Comparison of ENCODE assay signal across 25 mouse cellular contexts in genomic region chr14:122340141-122340540, GRCm38 (mm10).
A peak's percentile ranks its signal among the peaks of the same experiment; 100 is the strongest.
DNase-seq lines count a peak whose midpoint lies in the region; ATAC-seq and TF ChIP-seq lines count a peak whose summit lies in the region.
"Had no signal": no experiment of that assay in that cellular context is flagged by ENCODE, and none has a peak within 500 bp of the region (broad histone marks: within the 10 kb centered on the region; RNA-seq: fewer than 3 reads in every experiment).

No protein-coding gene starts in this region.

- no peak overlapping the region for H3K4me3 ChIP-seq in midbrain, postnatal 0 days (ENCODE audit: low read depth, low read length)
- H3K4me3 ChIP-seq: forebrain, embryonic 10.5 days; forebrain, embryonic 13.5 days; gastrocnemius, adult 2 months; hindbrain, embryonic 10.5 days; hindbrain, embryonic 13.5 days; intestine, embryonic 15.5 days had no signal

- no peak for TF ChIP-seq CTCF in midbrain, postnatal 0 days (IDR thresholded peaks at IDR 0.05)

- H3K9ac ChIP-seq in midbrain, postnatal 0 days (replicated peaks; ENCODE audit: low read length, poor library complexity, severe bottlenecking), result no peak overlapping the region
- H3K9ac ChIP-seq: forebrain, embryonic 13.5 days; hindbrain, embryonic 13.5 days; intestine, embryonic 15.5 days had no signal

- DNase-seq in cerebellum, adult 11-12 months, result peak; percentile 61
- DNase-seq in brain, adult 2 months (ENCODE audit: low read depth, low spot score), result peak; percentile 83
- peak; percentile 73 for DNase-seq in cerebellum, adult 9-11 months
- peak; percentile 38 to 41 for DNase-seq in cerebellum, postnatal 25 days
- DNase-seq in embryo, embryonic 11 days, result no peak
- no peak for DNase-seq in midbrain, postnatal 0 days (ENCODE audit: low spot score)
- DNase-seq in adrenal gland, postnatal 14 days, result no peak
- DNase-seq: adrenal gland, adult 8-10 months; adrenal gland, postnatal 36 days; gastrocnemius, adult 2 months; gastrocnemius, postnatal 14 days; heart, adult 11 months; heart, postnatal 36 days; kidney, adult 11 months; kidney, adult 8-10 months had no signal

- no peak for ATAC-seq in cerebellum, adult (ENCODE audit: insufficient number of reproducible peaks, low FRiP score, low TSS enrichment)
- ATAC-seq in midbrain, postnatal 0 days (ENCODE audit: low FRiP score), result no peak
- ATAC-seq: activated CD4-positive, CD25-positive, alpha-beta regulatory T cell, adult 4 months; forebrain, embryonic 13.5 days; forebrain, embryonic 16.5 days; hindbrain, embryonic 16.5 days; intestine, embryonic 15.5 days had no signal

- no peak overlapping the region for H3K4me2 ChIP-seq in midbrain, postnatal 0 days (ENCODE audit: low read depth, low read length, poor library complexity, severe bottlenecking)
- H3K4me2 ChIP-seq: forebrain, embryonic 13.5 days; heart, embryonic 11.5 days; hindbrain, embryonic 13.5 days; intestine, embryonic 15.5 days had no signal

- H3K9me3 ChIP-seq in midbrain, postnatal 0 days (ENCODE audit: low read length), result no peaks in the 10 kb centered on the region
- H3K9me3 ChIP-seq: forebrain, embryonic 10.5 days; forebrain, embryonic 13.5 days; hindbrain, embryonic 10.5 days; hindbrain, embryonic 13.5 days; intestine, embryonic 15.5 days had no signal

- H3K4me1 ChIP-seq in midbrain, postnatal 0 days (ENCODE audit: insufficient read depth, low read length), result no peaks in the 10 kb centered on the region
- H3K4me1 ChIP-seq: intestine, embryonic 15.5 days had no signal

- no peaks in the 10 kb centered on the region for H3K27me3 ChIP-seq in midbrain, postnatal 0 days (ENCODE audit: insufficient read depth, low read length)
- H3K27me3 ChIP-seq: forebrain, embryonic 13.5 days; hindbrain, embryonic 13.5 days; intestine, embryonic 15.5 days had no signal

- H3K36me3 ChIP-seq in midbrain, postnatal 0 days (ENCODE audit: insufficient read depth, low read length), result no peaks in the 10 kb centered on the region
- H3K36me3 ChIP-seq: forebrain, embryonic 10.5 days; hindbrain, embryonic 10.5 days; hindbrain, embryonic 13.5 days; intestine, embryonic 15.5 days had no signal

- no peak overlapping the region for H3K27ac ChIP-seq in midbrain, postnatal 0 days (ENCODE audit: low read depth, low read length)
- H3K27ac ChIP-seq: forebrain, embryonic 10.5 days; forebrain, embryonic 13.5 days; gastrocnemius, adult 2 months; hindbrain, embryonic 10.5 days; hindbrain, embryonic 13.5 days; intestine, embryonic 15.5 days had no signal

- WGBS in midbrain, postnatal 0 days, result 92% methylated on average over 5 of the region's 5 CpGs

Comparison
In these comparisons a context has a peak if more than half of its experiments do, and no peak if none do; other contexts are left out.
1. DNase-seq: peak in cerebellum, adult 11-12 months (single experiment), brain, adult 2 months (single experiment), cerebellum, adult 9-11 months (single experiment) and cerebellum, postnatal 25 days (2 of 2); none in embryo, embryonic 11 days (single experiment), midbrain, postnatal 0 days (single experiment) and adrenal gland, postnatal 14 days (single experiment).